Mouse (Mus musculus) stomach, embryonic 16.5 days (tissue): Measurements from ENCODE around the gene Bicc1. TPM values are rescaled to one million over a fixed set of nuclear protein-coding genes. Genes with fewer than 3 reads are reported as not detected.

Experiments
- ATAC-seq: fragments of 200-750 bp; cut with Nextera tagmentation; 2 replicates; pipeline ENCODE4 v1.8.0; 2017; ENCODE audit warnings: moderate number of reproducible peaks, moderate TSS enrichment; ENCODE audit not compliant: insufficient read depth, low FRiP score
- H3K27ac ChIP-seq: fragments of 300-500 bp; sonication (generic); 2 replicates; pipeline ENCODE4 v1.5.1; 2014; ENCODE audit warnings: low read length
- H3K27me3 ChIP-seq: fragments of 300-500 bp; sonication (generic); 2 replicates; pipeline ENCODE4 v1.6.1; 2014; ENCODE audit warnings: low read length, control low read depth, mixed read lengths; ENCODE audit not compliant: control insufficient read depth, insufficient read depth
- H3K36me3 ChIP-seq: fragments of 300-500 bp; sonication (generic); 2 replicates; pipeline ENCODE4 v1.6.1; 2014; ENCODE audit warnings: low read length; ENCODE audit not compliant: control insufficient read depth, insufficient read depth
- H3K4me1 ChIP-seq: fragments of 300-500 bp; sonication (generic); 2 replicates; pipeline ENCODE4 v1.6.1; 2014; ENCODE audit warnings: low read length, control low read depth, mixed read lengths; ENCODE audit not compliant: control insufficient read depth, insufficient read depth
- H3K4me2 ChIP-seq: fragments of 300-500 bp; sonication (generic); 2 replicates; pipeline ENCODE4 v1.6.1; 2014; ENCODE audit warnings: low read depth, low read length, mixed read lengths
- H3K4me3 ChIP-seq: fragments of 300-500 bp; sonication (generic); replicated peaks from 2 replicates; pipeline ENCODE4 v1.5.1; 2014; ENCODE audit warnings: mild to moderate bottlenecking, low read length
- H3K9ac ChIP-seq: fragments of 300-500 bp; sonication (generic); 2 replicates; pipeline ENCODE4 v1.6.1; 2014; ENCODE audit warnings: low read length
- H3K9me3 ChIP-seq: fragments of 300-500 bp; sonication (generic); replicated peaks from 2 replicates; pipeline ENCODE4 v1.6.1; 2016; ENCODE audit warnings: low read length, control low read depth; ENCODE audit not compliant: control insufficient read depth
- WGBS: fragments of 180-500 bp; shearing (Covaris S2); extraction: QIAGEN DNeasy Blood & Tissue Kit; methylation state at CpG from one replicate; pipeline ENCODE4 v1.1.7; 2014; 5-methylcytosine and 5-hydroxymethylcytosine counted together
- polyA plus RNA-seq: library from polyadenylated mRNA; unstranded; fragments of >200 nt; fragmentation: Nextera tagmentation; extraction: Ambion mirVana; gene quantifications from 2 replicates; pipeline ENCODE4 v1.2.1, GENCODE M21; 2015

Bicc1 gene
- polyA plus RNA-seq, 1 experiment from 2014 or later: 22.1 TPM

DNA sequence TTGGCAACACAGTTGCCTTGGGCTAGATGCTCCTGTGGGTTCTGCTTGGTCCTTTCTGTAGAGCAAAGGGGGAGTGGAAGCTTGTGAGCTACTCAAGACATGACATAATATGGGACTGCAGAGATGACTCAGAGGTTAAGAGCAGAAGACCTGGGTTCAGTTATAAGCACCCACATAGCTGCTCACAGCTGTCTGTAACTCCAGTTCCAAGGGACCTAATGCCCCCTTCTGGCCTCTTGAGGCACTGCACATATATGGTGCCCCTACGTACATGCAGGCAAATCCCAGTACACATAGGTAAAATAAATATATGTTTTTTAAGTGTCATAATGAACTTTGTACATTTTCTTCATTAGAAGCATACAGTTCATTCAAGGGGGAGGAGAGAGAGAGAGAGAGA is 11.9 kb upstream of the Bicc1 start:
- Histone ChIP-seq H3K36me3 (no peaks in the 10 kb centered on the region), H3K27ac (no peak overlapping the region), H3K27me3 (no peaks in the 10 kb centered on the region), H3K9ac (no peak overlapping the region), H3K4me1 (no peaks in the 10 kb centered on the region), H3K9me3 (no peaks in the 10 kb centered on the region), H3K4me2 (no peak overlapping the region), H3K4me3 (no peak overlapping the region)
- 100% methylated on average over 1 of the region's 1 CpGs for WGBS
- ATAC-seq: no peak

DNA sequence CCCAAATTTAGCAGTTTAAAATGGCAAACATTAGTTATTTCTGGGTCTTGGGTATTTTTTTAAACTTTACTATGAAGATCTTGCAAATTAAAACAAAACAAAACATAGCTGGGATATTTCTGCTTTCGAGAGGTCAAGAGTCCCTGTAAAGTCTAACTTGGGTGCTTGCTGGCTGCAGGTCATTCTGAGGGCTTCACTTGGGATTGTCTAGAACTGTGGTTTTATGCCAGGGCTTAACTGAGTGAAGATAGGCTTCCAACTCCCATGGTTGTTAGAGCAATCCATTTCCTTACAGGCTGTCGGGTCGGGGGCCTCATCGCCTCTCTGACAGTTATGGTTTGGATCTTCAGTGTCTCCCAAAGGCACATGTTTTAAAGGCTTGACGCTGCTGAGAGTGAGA is 11.3 kb upstream of the Bicc1 start:
- 83% methylated on average over 5 of the region's 5 CpGs for whole genome bisulfite sequencing
- H3K4me3 ChIP-seq: no peak overlapping the region
- no peaks in the 10 kb centered on the region for H3K27me3 ChIP-seq
- H3K4me1 ChIP-seq: no peaks in the 10 kb centered on the region
- no peak overlapping the region for H3K9ac ChIP-seq
- no peak overlapping the region for H3K4me2 ChIP-seq
- no peaks in the 10 kb centered on the region for H3K9me3 ChIP-seq
- H3K27ac ChIP-seq: no peak overlapping the region
- H3K36me3 ChIP-seq: no peaks in the 10 kb centered on the region
- no peak for ATAC-seq

DNA sequence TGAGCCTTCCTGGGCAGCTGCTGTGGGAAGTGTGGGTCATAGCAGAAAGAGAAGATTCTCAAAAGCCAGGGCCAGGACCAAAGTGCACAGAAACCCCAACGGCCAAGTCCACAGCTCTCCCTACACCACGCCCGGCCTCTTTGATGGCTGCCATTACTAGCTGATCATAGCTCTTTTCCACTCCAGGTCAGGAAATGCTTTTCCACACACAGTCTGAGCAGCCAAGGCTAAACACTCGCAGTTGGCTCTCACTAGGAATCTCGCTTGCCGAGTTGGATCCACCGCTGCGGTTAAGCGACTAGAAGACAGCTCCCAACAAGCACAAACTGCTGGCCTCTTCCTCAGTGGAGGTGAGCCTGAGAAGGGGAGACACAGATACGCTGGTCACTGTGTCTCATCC is 10.3 kb upstream of the Bicc1 start:
- ATAC-seq: no peak
- Histone ChIP-seq H3K4me3 (no peak overlapping the region), H3K4me2 (no peak overlapping the region), H3K27me3 (no peaks in the 10 kb centered on the region), H3K27ac (no peak overlapping the region), H3K4me1 (no peaks in the 10 kb centered on the region), H3K36me3 (no peaks in the 10 kb centered on the region), H3K9me3 (no peaks in the 10 kb centered on the region), H3K9ac (no peak overlapping the region)
- whole genome bisulfite sequencing: 84% methylated on average over 10 of the region's 10 CpGs

DNA sequence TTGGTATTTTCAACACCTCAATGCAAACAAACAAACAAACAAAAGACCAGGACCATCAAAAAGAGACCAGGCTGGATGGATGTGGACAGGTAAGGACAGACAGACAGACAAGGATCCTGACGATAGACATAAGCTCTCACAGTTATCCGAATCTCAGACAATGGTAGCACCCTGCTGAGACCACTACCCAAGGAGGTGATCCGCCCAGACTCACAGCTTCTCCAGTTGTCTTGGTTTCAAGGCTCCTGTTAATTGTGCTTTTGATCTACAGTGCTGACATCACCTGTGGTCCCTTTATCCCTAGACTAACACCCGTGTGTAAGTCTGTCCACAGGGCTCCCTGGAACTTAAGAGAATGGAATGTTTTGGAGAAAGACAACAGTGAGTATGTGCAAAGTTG is 9.7 kb upstream of the Bicc1 start:
- no peaks in the 10 kb centered on the region for H3K9me3 ChIP-seq
- WGBS: 46% methylated on average over 4 of the region's 4 CpGs
- H3K9ac ChIP-seq: no peak overlapping the region
- no peaks in the 10 kb centered on the region for H3K27me3 ChIP-seq
- no peaks in the 10 kb centered on the region for H3K4me1 ChIP-seq
- no peaks in the 10 kb centered on the region for H3K36me3 ChIP-seq
- ATAC-seq: no peak
- no peak overlapping the region for H3K27ac ChIP-seq
- no peak overlapping the region for H3K4me2 ChIP-seq
- H3K4me3 ChIP-seq: no peak overlapping the region

DNA sequence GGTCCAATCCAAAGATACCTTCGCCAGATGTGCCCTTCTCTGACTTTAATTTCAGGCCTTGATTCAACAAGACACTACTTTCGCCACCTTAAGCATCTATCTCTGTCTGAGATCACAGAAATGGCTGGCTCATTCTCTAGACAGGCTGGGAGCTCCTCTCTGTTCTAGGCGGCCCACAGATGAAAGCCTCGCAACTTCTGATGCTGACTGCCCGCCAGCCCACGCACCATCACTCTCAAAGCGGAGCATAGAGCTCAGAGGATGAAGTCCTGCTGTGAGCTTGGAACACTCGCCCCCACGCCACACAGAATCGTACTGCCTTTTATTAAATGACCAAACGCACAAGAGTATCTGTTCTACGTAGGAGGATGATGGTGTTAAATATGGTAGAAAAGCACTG is 949 bp upstream of the Bicc1 start:
- H3K27me3 ChIP-seq: no peaks in the 10 kb centered on the region
- 87% methylated on average over 12 of the region's 12 CpGs for WGBS
- H3K9ac ChIP-seq: no peak overlapping the region
- H3K9me3 ChIP-seq: no peaks in the 10 kb centered on the region
- H3K4me2 ChIP-seq: no peak overlapping the region
- ATAC-seq: no peak
- no peaks in the 10 kb centered on the region for H3K4me1 ChIP-seq
- no peaks in the 10 kb centered on the region for H3K36me3 ChIP-seq
- no peak overlapping the region for H3K4me3 ChIP-seq
- H3K27ac ChIP-seq: no peak overlapping the region

DNA sequence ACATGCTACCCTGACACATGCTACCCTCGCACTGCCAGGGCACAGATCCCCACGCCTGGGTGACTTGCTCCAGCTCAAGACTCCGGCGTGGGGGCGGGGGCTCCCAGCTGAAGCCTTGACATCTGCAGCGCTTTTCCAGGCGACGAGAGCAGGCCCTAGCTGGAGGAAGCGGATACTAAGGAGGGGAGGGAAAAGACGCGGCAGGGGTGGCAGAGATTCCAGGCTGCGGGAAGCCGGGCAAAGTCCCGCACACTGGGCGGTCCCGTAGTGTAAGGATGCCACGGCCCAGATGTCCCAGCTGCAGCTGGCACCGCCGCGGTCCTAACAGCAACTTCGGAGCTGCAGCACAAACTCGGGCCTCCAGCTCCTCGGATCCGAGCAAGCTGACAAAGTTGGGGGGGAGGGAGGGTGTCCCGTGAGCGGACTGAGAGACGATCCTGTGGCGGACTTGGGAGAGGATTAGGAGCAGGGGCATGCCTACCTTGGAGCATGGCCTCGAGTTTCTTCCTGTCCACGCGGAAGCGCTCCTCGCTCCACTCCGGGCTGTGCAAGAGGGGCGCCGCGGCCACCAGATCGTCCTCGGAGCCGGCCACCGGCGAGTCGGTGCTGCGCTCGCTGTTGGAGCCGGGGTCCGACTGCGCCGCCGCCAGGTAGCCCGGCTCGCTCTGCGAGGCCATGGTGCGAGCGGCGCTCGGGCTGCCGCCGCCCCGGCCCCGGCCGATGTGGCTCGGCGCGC is 392 bp downstream of the Bicc1 start:
- Histone ChIP-seq H3K27me3 (no peaks in the 10 kb centered on the region), H3K4me3 (peak overlapping the region; percentile 75), H3K36me3 (no peaks in the 10 kb centered on the region), H3K9me3 (no peaks in the 10 kb centered on the region), H3K4me1 (no peaks in the 10 kb centered on the region), H3K4me2 (peak overlapping the region; percentile 87), H3K9ac (peak overlapping the region; percentile 87), H3K27ac (peak overlapping the region; percentile 80)
- under 1% methylated on average over 62 of the region's 65 CpGs for WGBS
- ATAC-seq: peak; percentile 26

DNA sequence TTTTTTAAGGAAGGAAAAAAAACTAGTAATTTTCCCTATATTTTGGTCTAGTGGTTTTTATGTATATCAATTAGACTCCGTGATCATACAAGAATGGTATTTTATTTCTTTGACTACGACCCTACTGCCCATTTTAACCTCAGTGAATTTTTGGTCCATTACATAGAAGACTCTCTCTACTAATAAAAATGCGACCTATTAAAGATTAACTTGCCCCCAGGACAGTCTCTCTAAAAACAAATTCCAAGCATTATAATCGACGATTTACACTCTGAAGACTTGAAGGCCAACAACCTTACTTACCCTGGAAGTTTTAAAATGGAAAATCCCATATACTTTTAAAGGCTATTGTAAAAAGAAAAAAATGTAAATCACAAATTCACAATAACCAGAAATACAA is 2.9 kb downstream of the Bicc1 start:
- Histone ChIP-seq H3K9ac (no peak overlapping the region), H3K4me2 (no peak overlapping the region), H3K36me3 (no peaks in the 10 kb centered on the region), H3K27me3 (no peaks in the 10 kb centered on the region), H3K4me1 (no peaks in the 10 kb centered on the region), H3K4me3 (no peak overlapping the region), H3K9me3 (0 out of 2 replicates have a peak, but pooled peaks cover 3% of the 10 kb centered on the region), H3K27ac (no peak overlapping the region)
- WGBS: 75% methylated on average over 5 of the region's 5 CpGs
- no peak for ATAC-seq

DNA sequence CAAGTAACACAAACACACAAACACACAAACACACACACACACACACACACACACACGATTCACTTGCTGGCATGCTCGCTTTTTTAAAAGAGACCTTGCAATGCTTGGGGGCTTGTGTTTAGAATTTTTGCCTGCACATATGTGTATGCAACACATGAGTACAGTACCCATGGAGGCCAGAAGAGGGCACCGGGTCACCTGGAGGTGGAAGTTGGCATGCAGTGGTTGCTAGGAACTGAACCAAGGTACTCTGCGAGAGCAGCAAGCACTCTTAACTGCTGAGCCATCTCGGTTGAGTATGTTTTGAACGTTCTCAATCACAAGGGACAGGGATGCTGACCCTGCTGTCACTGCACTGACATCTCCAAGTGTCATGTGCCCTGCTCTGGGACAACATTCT is 5.9 kb downstream of the Bicc1 start:
- H3K4me2 ChIP-seq: no peak overlapping the region
- 98% methylated on average over 6 of the region's 6 CpGs for WGBS

DNA sequence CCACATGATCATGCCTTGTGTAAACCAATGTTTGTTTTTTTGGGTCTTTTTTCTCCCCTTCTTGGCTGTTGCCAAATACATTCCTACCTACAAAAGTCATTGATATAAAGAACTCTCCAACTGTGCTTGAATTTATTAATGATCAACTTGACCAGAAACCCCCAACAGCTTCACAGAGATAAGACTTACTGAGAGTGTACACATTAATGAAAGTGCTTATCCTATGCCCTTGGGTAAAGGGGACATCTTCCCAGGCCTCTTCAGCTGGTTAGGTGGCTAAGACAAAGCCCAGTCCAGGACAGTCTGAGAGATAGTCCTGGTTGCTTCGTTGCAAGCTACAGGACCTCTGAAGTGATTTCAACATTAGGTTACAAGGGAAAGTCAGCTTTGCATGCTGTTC is 6.4 kb downstream of the Bicc1 start:
- Histone ChIP-seq H3K27me3 (no peaks in the 10 kb centered on the region), H3K4me1 (peaks cover 3% of the 10 kb centered on the region; the same call in 1 of the 2 replicates), H3K36me3 (no peaks in the 10 kb centered on the region), H3K4me2 (no peak overlapping the region), H3K4me3 (no peak overlapping the region), H3K9ac (no peak overlapping the region), H3K27ac (no peak overlapping the region), H3K9me3 (0 out of 2 replicates have a peak, but pooled peaks cover 3% of the 10 kb centered on the region)
- no peak for ATAC-seq
- WGBS: 81% methylated on average over 1 of the region's 1 CpGs

More for the DNA sequence above, 5.9 kb downstream of the Bicc1 start:
- Histone ChIP-seq H3K36me3 (no peaks in the 10 kb centered on the region), H3K9ac (no peak overlapping the region), H3K9me3 (0 out of 2 replicates have a peak, but pooled peaks cover 3% of the 10 kb centered on the region), H3K4me3 (no peak overlapping the region), H3K27me3 (no peaks in the 10 kb centered on the region), H3K27ac (no peak overlapping the region), H3K4me1 (peaks cover 2% of the 10 kb centered on the region; the same call in 1 of the 2 replicates)
- ATAC-seq: no peak
